Mouse (Mus musculus): ENCODE measurements around the gene Smtn.

DNA sequence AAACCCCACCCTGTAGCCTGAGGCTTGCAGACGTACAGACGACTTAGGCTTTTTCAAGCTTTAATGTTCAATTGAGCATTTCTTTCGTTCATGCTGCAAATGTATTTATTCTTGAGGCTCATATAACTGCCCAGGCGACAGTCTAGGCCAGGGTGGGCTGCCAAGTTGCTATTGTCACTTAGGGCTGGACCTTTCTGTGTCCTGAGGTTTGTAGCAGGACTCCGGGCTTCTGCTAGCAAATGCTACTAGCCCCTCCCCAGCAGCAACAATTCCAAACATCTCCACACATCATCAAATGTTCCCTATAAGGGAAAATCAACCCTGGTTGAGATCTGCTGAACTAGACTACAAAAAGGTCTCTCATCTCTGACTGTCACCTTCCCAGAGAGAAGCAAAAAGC lies 42.7 kb upstream of the Smtn start:
- TF ChIP-seq CTCF (conservative IDR thresholded peaks at IDR 0.05; ENCODE audit: low read length) (no peak), POU5F1 (IDR thresholded peaks at IDR 0.05; ENCODE audit: borderline replicate concordance, low read length) (no peak), NANOG (IDR thresholded peaks at IDR 0.05; ENCODE audit: borderline replicate concordance, low read length) (no peak)

Data from E14TG2a.4 (cell line).